Mouse (Mus musculus) WW6 (cell line): ENCODE data around the gene Metap2.
"Not testable (repeated sequence)": the region's sequence is repeated elsewhere in the genome, so short reads cannot be mapped to it uniquely, and the experiment has no call there.

ENCODE experiments used
- DNase-seq: peaks from one replicate; pipeline ENCODE4 v3.0.0-alpha.2; 2013; ENCODE audit warnings: low read depth, low spot score

Gene Metap2

DNA sequence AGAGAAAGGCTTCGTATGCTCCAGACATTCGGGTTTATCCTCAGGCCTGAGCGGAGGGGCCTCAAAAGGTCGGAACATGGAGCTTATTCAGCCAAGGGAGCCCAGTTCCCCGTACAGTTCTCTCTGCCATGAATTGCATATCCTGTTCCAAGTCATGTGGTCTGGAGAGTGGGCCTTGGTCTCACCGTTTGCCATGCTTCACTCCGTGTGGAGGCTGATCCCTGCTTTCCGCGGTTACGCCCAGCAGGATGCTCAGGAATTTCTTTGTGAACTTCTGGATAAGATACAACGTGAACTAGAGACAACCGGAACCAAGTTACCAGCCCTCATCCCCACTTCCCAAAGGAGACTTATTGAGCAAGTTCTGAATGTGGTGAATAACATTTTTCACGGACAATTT lies 50.2 kb downstream of the Metap2 start:
- DNase-seq: no peak

DNA sequence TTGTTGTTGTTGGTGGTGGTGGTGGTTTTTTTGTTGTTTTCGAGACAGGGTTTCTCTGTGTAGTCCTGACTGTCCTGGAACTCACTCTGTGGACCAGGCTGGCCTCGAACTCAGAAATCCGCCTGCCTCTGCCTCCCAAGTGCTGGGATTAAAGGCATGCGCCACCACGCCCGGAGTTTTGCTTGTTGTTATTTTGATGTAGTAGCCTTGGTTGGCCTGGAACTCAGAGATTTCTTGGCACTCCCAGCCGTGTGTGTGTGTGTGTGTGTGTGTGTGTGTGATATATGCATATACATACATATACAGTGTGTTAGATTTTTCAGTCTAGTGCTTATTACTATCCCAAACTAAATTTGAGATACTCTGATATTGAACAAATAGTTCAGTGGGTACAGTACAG lies 61.8 kb downstream of the Metap2 start:
- DNase-seq: not testable (repeated sequence)

DNA sequence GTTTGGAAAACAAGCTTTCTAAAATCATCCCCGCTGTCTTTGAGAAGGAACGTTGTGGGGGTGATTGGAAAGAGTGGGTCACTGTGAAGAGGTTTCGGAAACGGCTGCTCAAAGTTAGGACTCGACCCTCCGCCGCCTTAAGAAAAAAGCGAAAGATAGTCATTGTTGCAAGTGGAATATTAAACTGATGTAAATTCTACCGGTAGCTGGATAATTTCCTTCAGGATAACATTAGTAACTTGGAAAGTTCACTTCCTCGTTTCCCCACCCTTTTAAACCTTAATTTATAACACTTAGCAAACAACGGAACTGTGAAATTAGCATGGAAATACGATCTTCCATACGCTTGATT lies 62.5 kb downstream of the Metap2 start:
- DNase-seq: no peak

DNA sequence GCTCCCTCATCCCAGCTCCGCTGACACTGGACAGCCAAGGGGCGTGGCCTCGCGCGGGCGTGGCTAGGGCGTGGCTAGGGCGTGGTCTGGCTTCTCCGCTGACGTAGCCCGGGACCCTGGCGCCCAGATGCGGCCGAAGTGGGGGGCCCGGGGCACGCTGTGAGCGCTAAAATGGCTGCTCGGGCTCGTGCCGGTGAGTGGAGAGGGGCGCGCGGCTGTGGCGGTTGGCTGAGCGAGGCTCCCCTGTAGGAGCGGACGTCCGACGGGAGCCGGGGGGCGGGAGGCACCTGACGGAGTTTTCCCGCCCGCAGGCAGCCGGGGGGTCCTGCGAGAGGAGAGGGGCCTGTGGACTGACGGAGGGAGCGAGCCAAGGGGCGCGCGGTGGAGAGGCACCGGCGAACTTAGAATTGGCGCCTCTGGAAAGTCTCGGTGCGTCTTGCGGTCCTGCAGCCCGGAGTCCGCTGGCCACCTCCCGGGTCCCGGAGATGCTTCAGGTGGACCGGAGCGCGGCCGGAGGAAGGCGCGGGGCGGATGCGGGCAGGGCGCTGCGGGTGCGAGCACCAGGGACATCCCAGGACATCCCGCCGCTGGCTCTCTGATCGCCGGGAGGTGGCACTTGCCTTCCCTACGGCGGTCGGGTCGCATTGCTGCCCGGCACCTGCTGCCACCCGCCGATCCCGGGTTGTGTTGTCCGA lies 63.0 kb downstream of the Metap2 start:
- DNase-seq: no peak

DNA sequence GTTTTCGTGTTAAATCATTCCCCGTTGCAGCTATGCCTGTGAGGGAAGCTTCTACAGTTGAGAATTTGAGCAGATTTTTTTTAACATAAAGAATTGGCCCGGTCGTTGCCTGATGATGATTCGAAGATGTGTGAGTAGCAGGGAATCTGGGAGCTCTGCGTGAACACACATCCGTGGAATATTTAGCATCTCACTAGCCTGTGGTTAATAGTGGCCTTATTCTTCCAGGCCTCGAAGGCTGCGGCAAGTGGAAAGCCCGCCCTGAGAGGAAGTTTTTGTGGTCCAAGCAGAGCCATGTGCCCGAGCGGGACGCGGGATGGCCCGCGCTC lies 63.6 kb downstream of the Metap2 start:
- no peak for DNase-seq

DNA sequence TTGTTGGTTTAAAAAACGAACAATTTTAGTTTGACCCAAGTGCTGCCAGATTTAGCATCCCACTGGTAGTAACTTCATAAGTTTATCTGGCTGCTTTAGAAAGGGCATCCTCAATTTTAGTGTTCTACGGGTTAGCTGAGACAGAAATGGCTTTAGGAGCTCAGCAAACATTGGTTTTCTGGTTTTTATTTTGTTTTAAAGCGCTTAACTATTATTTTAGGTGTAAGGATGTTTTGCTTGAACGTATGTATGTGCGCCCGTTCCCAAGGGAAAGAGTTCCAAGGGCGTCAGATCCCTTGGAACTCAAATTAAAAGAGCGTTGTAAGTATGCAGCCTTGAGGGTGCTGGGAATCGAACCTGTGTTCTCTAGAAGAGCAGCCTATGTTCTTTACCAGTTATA lies 64.1 kb downstream of the Metap2 start:
- no peak for DNase-seq

DNA sequence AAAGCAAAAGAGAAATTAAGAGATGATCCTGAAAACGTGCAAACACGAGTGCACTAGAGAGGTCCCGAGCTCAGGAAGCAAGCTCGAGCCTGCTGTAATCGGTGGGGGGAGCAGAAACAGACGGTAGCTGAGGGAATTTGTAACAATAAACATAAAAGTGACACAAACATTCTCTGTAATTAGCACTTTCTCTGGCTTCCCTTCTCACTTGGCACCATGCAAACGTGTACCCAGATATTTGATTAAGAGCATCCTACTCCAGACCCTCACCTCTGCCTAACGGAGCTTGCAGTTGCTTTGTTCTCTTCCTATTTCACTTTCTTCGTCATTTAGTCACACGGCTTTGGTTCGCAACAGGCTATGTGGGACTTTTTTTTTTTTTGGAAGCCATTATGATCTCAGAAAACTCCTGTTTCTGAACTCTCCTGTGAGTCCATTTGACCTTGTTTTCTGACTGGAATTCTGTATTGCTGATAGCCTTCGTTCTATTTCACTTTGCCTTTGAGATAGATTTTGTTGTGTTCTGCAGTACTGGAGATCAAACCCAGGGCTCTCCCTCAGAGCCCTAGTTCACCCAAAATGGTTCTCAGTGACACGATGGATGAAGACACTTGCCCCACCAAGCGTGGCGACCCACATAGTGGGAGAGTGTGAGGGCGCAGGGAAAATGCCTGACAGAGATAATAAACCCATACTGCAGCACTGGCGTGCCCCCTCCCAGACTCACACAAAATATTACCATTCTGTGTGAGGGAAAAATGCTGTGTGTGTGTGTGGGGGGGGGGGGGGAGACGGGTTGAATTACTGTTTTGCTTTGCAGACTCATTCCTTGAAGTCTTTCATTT lies 64.9 kb downstream of the Metap2 start:
- no peak for DNase-seq

DNA sequence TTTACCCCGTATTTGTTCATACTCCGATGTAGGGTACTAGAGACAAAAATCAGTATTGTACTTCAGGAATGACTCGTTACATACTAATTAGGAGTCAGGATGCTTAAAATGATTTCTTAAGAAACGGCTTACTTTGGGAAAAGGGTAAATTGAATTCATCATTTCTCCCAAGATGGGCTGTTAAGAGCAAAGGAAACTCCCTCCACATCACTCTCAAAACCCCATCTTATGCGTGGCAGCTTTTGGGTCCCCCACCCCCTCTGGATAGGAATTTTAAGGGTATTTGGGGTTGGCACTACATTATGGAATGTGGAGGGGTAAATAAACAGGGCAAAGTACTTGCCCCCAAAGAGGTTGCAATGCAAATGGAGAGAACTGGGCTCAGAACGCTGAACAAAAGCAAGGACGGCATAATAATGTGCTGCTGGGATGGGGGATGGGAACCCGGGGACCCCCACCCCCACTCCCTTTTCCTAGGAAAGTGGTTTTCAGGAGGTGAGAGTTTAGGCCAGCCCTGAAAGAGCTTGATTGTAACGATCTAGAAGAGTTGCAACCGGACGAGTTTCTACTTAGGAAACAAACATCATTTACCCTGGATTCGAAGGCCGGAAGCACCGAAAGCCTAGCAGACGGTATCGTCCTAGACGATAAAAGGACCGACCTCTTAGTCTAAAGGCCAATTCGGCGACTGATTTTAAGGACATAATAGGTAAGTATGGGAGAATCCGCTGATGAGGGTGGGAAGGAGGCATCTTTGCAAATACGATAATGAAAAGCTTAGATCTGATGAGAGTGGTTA lies 65.8 kb downstream of the Metap2 start, which contains the start of gene Usp44:
Gene Usp44 (plus strand): TSS at position 625 of the 799 bp plus-strand sequence.
- DNase-seq: no peak

DNA sequence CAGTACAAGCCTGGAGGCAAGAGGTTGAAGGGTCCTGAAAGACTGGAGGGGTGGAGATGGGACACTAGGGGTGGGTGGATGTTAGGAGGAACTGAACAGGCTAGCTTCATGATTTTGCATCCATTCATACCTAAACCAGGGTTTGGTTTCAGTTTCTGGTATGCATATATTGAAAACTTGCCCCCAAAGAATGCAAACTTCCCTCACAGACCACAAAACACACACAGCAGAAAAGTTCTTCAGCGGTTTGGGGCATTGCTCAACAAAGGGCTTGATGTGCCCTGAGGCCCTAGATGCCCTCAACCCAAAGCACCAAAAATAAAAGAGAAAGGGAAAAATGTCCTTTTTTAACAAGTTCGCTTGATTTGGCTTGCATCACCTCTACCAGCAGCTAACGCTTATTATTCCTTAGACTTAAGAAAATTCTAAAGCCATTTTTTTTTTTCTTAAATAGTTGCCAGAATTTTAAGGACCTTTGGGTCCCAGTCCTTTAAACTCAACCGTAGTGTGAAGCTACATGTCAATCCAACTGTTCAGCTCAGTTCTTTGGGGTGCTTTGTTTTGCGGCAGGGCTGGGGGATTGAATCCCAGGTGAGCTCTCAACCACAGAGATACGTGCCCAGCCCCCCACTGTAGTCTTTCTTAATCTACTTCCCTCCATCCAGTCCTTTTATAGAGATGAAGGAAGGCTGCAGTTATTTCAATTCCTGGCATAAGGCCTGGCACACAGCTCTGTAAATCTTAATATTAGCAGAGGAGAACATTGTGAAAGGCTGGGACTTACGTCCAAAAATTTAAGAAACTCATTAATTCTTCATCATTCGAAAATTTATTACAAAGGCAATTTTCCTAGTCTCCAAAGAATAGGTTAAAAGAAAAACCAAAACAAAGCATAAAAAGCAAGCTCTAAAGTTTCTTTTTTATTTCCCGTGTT lies 66.7 kb downstream of the Metap2 start:
- DNase-seq: no peak

DNA sequence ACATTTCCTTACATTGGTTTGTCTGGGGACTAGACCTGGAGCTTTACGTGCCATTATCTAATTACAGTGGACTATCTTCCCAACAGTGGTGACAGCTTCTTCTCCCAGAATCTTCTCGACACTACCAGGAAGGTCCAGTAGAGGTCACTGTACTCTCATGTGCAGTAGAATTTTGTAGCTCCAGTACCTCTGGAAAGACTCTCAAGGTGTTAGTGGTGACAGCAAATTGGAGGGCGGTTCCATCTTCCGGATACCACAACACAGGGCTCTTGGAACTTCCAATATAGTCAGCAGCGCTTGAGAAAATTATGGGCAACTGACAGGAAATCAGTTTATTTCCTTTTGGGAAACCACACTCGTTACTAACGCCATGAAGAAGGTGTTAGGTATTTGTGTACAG lies 78.2 kb downstream of the Metap2 start:
- no peak for DNase-seq

DNA sequence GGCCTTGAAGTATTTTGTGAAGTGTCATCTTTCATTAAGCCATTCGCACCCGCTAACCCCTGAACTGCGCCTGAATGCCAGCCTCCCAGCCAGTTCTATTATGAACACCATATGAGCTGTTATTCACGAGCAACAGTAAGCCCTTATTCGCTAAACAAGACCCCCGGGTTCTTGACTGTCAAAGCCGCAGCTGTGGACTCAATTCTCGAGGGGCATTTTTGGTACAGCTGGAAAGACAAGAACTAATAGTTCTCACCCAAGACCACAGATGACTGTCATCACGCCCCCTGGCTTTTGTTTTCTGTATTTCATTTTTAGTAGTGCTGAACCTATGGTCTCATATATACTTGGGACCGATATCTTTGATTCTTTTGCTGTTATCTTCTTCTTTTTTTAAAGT lies 83.1 kb downstream of the Metap2 start:
- no peak for DNase-seq

DNA sequence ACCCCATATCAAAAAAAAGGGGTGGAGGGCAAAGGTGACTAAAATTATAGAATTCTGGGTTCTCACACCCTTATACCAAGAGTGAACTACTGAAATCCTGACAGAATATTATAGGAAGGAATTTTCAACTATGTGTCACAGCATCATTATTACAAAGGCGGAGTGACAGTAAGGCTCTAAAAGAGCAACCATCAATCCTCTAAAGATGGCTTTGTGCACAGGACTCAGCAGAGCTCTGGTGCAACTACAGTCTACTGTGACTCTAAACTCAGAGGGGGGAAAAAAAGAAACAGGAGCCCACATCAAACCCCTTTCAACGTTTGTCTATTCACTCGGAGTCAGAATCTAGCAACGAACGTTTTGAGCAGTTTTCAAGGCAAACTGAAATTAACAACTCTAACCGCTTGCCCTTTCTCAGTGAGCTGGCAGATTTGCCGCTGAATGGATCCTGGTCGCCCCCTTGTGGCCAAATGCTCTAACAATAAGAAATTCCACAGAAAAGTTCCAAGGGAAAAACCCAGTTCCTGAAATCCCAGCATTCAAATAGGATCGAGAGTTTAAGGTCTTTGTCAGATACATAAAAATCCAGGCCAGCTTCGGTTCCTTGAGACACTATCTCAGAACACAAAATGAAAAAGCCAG lies 84.0 kb downstream of the Metap2 start:
- no peak for DNase-seq

DNA sequence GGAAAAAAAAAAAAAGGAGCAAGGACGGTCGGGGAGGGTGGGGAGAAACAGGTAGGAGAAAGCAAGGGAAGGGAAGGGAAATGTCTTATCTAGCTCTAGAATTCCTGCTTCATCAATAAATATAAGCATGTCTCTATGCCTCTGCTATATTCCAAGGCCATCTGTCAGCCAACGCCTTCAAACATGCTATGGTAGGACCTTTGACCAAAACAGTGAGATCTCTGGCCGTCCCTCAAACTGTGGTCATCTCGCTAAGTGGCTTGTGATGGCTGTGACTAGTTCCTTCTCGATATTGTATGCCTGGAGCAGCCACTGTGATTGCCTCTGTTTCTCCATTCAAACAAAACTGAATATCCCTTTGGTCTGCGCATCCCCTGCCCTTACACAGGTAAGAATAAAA lies 84.8 kb downstream of the Metap2 start:
- no peak for DNase-seq

DNA sequence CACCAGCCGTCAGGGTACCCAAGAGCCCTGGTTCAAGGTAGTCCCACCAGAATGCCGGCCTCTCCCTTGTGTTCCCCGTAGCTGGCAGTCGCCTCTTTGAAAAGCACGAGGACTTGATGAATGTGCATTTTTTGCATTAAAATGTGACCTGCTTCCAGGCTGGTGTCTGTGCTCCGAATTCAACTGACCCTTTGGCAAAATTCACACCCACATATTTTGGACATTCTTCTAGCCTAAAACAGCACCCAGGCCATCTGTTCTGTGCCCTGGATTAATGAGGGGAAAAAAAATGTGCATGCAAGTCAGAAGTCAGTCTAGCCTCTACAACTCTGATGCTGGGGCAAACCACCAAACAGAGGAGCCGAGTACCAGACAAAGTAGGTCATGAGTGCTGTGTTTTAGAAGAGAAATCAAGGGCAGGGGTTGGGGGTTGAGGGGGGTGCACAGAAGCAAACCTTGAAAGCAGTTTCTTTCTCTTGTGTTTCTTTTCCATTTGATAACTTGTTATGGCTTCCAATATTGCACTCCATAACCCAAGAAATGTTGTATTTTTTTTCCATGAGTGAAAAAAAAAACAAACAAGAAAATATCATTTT lies 86.2 kb downstream of the Metap2 start:
- no peak for DNase-seq

DNA sequence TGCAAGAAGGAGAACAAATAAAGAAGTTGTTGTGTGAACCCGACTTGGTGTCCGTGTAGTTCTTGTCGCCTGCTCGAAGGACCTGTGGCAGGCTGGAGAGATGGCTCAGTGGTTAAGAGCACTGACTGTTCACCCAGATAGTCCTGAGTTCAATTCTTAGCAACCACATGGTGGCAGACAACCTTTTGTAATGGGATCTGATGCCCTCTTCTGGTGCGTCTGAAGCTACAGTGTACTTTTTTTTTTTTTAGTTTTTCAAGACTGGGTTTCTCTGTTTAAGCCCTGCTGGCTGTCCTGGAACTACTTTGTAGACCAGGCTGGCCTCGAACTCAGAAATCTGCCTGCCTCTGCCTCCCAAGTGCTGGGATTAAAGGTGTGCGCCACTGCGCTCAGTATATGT lies 87.5 kb downstream of the Metap2 start:
- not testable (repeated sequence) for DNase-seq
